Mouse (Mus musculus) mouse trophoblast stem cell (cell line): ENCODE results near the gene Armc7.
"Not testable (repeated sequence)": the region's sequence is repeated elsewhere in the genome, so short reads cannot be mapped to it uniquely, and the experiment has no call there.

Source experiments
- in situ Hi-C, 2 experiments: fragments of 300-500 bp; cut with MseI, MboI; formaldehyde crosslinking; loops; 2 replicates in 1 of 2; 3 replicates in 1 of 2; pipeline ENCODE4 v1.15.1; 2025

Gene Armc7

GRCm38 (mm10) chr11:115454822-115455221 lies 20.6 kb upstream of the Armc7 start:
- in situ Hi-C loops = not testable (repeated sequence)

- in situ Hi-C loops = no loop called here
These were observed 19.8 kb upstream of the Armc7 start for GRCm38 (mm10) chr11:115455619-115456018.

DNA sequence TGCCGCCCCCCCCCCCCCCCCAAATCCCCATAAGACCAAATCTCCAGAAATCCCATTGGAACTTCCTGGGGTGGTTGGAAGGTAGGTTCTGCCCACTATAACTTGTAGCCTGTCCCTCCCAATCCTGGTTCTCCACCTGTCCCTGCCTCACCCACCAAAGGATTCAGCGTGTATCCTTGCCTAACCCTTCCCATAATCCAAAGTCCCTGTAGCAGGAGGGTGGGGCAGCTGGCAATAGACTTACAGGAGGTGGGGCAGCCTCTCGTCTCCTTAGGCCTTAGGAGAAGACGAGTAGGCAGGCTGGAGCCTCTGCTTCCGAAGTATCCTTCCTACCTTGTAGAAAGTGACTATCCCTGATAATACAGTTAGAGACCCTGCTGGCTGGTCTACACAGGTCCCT lies 19.3 kb upstream of the Armc7 start:
- in situ Hi-C loops = no loop called here

DNA sequence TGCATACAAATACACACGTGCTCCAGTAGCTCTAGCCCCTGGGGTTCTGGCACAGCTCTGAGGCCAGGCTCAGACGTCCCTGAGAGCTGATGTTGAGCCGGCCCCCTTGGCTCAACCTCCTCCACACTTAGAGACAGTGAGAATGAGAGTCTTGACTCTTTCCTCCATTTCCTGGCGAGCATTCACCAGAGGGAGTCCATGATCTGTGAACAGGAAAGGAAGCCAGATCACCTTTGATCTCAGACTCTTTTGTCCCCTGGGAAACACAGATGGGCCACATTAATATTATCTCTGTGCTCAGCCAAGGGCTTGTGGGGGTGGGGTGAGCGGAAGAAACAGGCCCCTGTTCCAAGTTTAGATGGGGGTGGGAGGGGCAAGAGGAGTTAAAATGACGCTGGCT lies 18.1 kb upstream of the Armc7 start:
- in situ Hi-C loops = no loop called here

GRCm38 (mm10) chr11:115460976-115461375 lies 14.5 kb upstream of the Armc7 start:
- in situ Hi-C loops = no loop called here

- in situ Hi-C loops = no loop called here
These were observed 13.6 kb upstream of the Armc7 start for GRCm38 (mm10) chr11:115461846-115462242.

DNA sequence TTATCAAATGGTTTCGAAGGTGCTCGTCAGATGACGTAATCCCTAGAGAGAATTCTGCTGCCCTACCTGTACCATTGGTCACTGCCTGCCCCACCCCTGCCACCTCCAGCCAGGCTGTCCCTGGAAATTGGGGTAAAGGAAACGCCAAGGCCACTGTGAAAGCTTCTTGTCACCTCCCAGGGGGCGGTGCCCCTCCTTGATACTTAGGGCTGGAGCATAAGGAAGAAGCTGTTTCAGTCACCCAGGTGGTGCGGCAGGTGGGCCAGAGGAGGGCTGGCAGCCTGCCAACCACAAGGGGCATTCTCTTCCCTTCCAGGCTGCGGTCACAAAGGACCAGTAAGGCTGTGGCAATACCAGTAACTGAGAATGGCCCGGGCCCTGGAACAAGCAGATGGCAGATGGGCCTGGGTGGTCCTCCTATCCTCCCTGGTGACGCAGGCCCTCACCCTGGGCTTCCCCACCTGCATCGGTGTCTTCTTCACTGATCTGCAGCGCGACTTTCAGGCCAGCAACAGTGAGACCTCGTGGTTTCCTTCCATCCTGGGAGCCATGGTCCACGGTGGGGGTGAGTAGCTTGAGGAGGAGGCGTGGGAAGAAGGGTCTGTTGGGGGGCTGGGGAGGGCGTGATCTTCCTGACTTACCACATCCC lies 13.1 kb upstream of the Armc7 start, which contains the start of gene Slc16a5:
Gene Slc16a5 (plus strand): TSS at position 232 of the 649 bp plus-strand sequence.
- in situ Hi-C loops = no loop called here

DNA sequence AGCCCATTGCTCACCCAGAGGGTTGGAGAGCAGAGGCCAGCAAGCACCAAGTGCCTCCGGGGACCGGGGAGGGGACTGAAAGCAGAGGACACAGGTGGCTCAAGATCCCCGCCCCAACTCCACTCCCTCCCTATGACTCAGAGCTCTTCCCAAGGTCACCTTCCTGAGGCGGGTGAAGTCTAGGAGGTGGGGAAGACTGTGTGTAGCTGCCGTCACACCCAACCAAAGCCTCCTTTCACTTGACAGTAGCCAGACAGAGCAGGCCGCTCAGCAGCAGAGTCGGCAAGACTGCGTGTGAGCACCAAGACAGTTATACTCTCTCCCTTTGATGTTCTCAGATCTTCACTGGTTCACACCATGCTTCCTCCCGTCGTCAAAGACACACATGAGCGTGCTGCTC lies 12.1 kb upstream of the Armc7 start:
- in situ Hi-C loops = no loop called here

- in situ Hi-C loops = no loop called here
These were observed 10.6 kb upstream of the Armc7 start for GRCm38 (mm10) chr11:115464851-115465250.

DNA sequence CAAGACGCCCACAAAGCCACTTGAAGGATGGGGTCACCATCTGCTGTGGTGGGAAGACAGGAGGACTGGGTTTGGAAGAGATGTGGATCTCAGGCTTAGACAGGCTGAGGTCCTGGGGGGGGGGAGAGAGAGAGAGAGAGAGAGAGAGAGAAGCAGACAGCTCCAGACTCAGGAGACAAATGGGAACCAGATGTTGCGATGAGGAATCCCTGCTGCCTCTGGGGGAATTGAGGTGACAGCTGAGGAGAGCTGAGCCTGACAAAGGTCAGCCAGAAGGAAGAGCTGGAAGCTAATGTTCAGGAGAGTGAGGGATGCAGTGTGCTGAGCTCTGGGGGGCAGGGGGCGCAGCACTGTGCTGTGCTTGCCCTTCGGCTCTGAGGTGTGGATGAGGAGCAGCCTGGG lies 8.2 kb upstream of the Armc7 start:
- in situ Hi-C loops = no loop called here

DNA sequence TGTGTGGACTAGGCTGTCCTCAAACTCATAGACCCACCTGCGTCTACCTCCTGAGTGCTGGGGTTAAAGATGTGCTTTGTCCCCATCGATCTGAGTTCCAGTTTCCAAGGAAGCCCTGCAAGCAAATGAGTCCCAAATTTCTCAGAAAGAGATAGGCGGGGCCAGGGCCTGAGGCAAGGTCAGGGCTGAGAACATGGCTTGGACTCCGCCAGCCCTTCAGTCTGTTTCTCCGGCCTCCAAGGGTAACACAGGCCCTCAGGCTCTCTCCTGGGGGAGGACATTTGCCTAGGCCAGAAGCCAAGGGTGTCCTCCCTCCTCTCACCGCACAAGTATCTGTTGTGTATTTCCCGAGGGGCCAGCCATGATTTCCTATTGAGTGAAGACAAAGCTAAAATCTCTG lies 3.3 kb upstream of the Armc7 start:
- in situ Hi-C loops = no loop called here

- in situ Hi-C loops = no loop called here
These were observed 1.7 kb upstream of the Armc7 start for GRCm38 (mm10) chr11:115473626-115474275.

DNA sequence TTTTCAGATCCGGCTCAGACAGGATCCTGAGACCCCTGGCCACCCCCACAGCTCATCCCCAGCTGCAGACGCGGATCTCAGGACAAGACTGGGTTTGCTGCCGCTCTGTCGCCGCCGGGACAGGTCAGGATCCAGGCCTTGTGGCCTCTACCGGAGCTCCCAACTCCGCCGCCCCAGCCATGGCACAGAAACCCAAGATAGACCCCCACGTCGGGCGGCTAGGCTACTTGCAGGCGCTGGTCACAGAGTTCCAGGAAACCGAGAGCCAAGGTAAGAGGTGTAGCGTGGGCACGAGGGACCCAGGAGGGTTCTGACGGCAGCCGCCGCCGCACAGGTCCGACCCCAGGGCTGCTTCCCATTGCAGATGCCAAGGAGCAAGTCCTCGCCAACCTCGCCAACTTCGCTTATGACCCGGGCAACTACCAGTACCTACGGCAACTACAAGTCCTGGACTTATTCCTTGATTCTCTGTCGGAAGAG lies 331 bp downstream of the Armc7 start:
- in situ Hi-C loops = no loop called here

- in situ Hi-C loops = not testable (repeated sequence)
These were observed 1.2 kb downstream of the Armc7 start for GRCm38 (mm10) chr11:115476630-115477029.

DNA sequence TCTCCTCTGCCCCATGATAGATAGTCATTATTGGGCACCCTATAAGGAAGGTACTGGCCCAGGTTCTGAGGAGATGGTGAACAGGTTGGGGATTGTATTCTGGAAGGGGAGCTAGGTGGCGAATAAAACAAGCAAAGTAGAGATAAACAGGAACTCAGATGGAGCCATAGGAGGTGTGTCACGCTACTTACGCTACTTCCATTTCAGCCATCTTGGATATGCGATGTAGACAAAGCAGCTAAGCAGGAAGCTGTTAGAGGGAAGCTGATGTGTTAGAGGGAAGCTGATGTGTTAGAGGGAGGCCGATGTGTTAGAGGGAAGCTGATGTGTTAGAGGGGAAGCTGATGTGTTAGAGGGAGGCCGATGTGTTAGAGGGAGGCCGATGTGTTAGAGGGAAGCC lies 1.9 kb downstream of the Armc7 start:
- in situ Hi-C loops = not testable (repeated sequence)

- in situ Hi-C loops = no loop called here
These were observed 3.0 kb downstream of the Armc7 start for GRCm38 (mm10) chr11:115478296-115478938.

DNA sequence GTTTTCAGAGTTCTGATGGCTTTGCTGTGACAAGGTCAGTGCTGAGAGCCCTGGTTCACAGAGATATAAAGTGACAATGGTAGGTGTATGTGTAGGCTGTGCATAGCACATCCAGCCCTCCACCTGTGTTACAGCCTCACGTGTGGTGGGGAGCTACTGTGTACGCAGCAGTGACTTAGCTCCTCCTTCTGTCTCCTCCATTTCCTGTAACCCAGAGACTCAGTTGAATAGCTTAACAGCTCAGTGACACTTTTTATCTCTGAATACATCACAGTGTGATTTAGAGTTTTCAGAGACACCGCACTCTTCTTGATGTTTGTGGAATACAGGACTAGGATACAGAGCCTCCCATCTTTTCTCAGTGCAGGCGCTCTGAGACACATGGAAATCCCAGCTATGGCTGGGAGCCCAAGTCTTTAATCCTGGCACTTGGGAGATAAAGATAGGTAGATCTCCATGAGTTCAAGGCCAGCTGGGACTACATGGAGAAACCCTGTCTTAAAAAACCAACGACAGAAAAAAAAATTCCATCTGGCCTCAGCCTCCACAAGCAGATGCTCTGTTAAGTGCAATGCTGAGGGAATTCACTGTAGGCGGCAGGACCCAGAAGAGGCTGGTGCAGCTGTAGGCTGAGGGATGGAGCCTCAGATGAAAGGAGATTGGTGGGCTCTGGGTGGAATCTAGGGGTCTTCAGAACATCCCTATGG lies 6.2 kb downstream of the Armc7 start:
- in situ Hi-C loops = no loop called here

DNA sequence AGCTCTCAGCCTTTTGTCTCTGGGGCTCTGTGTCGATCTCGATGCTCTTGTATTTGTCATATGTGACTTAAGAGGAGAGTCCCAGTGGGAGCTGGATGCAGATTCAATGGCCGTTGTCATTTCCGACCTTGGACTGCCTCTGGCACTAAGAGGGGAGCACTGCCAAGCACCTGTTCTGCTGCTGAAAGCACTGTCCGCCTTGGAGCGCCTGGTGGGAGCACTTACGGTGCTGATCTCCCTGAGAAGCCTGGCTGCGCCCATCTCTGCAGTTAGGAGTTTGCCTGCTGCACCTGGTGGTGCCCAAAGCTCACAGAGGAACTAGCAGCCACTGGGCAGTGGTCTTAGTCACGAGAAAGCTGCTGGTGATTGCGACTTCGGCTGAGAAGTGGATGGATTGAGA lies 7.8 kb downstream of the Armc7 start:
- in situ Hi-C loops = no loop called here

GRCm38 (mm10) chr11:115483726-115484125 lies 8.3 kb downstream of the Armc7 start:
- in situ Hi-C loops = no loop called here

GRCm38 (mm10) chr11:115485155-115485554 lies 9.7 kb downstream of the Armc7 start:
- in situ Hi-C loops = no loop called here

- in situ Hi-C loops = no loop called here
These were observed 13.2 kb downstream of the Armc7 start for GRCm38 (mm10) chr11:115488551-115489104.
